Mouse (Mus musculus): ENCODE data around the gene Ppil1. TPM values are rescaled to one million over a fixed set of nuclear protein-coding genes. Genes with fewer than 3 reads are reported as not detected.
A peak's percentile ranks its signal among the peaks of the same experiment; 100 is the strongest.

Ppil1 gene
- polyA plus RNA-seq, 1 experiment from 2014 or later: 10.6 TPM

DNA sequence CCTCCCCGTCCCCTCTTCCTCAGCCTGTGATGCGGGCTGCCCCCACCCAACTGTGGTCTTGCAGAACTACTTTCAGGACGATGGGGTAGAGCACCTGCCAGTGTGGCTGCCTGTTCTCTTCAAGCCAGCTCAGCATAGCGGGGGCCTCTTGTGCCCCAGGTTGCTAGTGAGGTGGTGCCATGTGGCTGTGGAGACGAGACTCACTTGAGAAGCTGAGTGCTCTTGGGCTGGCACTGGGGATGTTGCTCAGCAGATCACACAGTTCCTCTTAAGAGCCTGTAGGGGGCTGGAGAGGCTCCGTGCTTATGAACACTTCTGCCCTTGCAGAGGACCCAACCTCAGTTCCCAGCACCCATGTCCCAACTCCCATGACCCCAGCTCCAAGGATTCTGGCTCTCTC lies 33.8 kb upstream of the Ppil1 start:
- Histone ChIP-seq H3K27ac (no peak overlapping the region), H3K36me3 (ENCODE audit: inconsistent target) (peaks cover 88% of the 10 kb centered on the region; the same call in 1 of the 2 replicates), H3K79me2 (ENCODE audit: inconsistent target) (no peaks in the 10 kb centered on the region), H3K4me3 (ENCODE audit: inconsistent target) (no peak overlapping the region)
- WGBS (ENCODE audit: missing documents): 93% methylated on average over 6 of the region's 6 CpGs

DNA sequence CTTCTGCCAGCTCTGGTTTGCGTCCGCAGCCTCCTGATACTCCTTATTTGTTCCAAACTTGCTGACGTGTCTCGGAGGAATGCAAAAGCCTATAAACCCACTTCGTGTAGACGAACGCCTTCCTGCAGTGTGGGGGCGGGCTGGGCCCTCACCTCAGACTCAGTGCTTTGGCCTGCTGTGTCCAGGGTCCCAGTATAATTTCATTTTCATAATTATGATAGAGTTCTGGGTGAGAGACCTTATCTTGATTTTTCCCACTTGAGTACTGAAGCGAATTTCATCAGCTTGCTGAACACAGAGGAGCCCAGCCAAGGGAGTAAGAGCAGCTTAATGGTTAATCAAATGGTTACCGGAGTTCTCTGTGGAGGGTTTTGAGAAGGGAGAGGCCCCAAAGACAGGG lies 33.3 kb upstream of the Ppil1 start:
- H3K36me3 ChIP-seq (ENCODE audit: inconsistent target): peaks cover 85% of the 10 kb centered on the region; the same call in 1 of the 2 replicates
- H3K4me3 ChIP-seq (ENCODE audit: inconsistent target): no peak overlapping the region
- no peak overlapping the region for H3K27ac ChIP-seq
- 94% methylated on average over 10 of the region's 10 CpGs for WGBS (ENCODE audit: missing documents)
- no peaks in the 10 kb centered on the region for H3K79me2 ChIP-seq (ENCODE audit: inconsistent target)

DNA sequence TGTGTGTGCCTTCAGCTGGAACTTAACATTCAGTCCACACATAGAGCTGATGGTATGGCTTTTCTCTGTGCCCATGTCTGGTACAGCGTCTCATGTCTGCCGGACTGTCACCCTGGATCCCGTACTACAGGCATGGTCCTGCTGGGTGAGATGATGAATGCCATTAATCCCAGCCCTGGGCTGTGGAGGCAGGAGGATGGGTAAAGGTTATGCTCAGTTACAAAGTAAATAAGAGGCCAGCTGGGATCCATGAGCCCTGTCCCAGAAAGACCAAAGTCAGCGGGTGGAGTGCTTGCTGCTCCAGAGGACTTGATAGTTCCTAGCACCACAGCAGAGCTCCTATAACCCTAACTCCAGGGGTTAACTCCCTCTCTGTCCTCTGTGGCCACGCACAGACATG lies 31.8 kb upstream of the Ppil1 start:
- WGBS (ENCODE audit: missing documents): 98% methylated on average over 5 of the region's 5 CpGs
- Histone ChIP-seq H3K4me3 (ENCODE audit: inconsistent target) (no peak overlapping the region), H3K79me2 (ENCODE audit: inconsistent target) (no peaks in the 10 kb centered on the region), H3K36me3 (ENCODE audit: inconsistent target) (peaks cover 70% of the 10 kb centered on the region; the same call in 1 of the 2 replicates), H3K27ac (no peak overlapping the region)

DNA sequence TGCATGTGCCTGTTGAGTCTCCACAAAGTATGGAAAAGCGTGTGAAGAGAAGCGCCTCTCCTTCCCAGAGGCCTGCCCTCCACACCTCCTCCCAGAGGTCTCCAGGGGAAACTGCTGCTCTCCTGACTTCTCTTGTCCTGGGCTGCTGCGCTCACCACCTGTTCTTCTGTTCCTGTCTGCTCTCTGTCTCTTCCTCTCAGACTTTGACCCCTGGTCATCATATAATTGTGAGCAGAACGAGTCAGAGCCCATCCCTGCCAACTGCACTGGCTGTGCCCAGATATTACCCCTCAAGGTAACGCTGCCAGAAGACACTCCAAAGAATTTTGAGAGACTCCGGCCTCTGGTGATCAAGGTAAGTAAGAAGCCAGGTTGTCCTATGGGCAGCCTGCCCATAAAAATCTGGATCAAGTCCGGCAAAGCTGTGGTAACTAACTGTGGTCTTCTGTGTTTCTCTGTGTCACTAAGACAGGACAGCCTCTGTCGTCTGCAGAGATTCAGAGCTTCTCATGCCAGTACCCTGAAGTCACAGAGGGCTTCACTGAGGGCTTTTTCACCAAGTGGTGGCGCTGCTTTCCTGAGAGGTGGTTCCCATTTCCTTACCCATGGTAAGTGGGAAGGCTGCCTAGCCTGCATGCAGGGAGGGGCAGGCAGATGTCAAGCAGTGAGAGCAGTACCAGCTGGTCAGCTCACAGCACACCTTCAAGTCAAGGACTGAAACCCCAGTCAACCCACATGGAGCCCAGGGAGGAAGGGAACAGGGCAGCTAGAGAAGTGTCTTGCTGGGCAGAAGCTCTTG lies 30.0 kb upstream of the Ppil1 start:
- 90% methylated on average over 9 of the region's 9 CpGs for WGBS (ENCODE audit: missing documents)
- Histone ChIP-seq H3K79me2 (ENCODE audit: inconsistent target) (no peaks in the 10 kb centered on the region), H3K27ac (no peak overlapping the region), H3K4me3 (ENCODE audit: inconsistent target) (no peak overlapping the region), H3K36me3 (ENCODE audit: inconsistent target) (peaks cover 53% of the 10 kb centered on the region; the same call in 1 of the 2 replicates)

DNA sequence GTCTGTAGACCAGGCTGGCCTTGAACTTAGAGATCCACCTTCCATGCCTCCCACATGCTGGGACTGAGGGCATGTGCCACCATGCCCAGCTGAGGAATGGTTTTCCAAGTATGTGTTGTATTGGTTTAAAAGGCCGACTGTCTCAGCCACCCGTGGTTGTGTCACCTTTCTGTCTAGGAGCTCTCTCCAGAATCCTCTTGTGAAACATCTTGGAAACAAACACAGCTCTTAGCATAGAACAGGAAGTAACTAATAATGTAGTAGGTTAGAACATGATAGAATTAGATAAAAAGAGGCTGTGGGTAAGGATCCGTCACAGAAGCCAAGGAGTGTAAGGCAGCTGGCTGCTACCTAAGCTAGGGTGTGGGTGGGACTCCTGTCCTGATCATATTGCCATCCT lies 29.0 kb upstream of the Ppil1 start:
- Histone ChIP-seq H3K36me3 (ENCODE audit: inconsistent target) (peaks cover 43% of the 10 kb centered on the region; the same call in 1 of the 2 replicates), H3K27ac (no peak overlapping the region), H3K4me3 (ENCODE audit: inconsistent target) (no peak overlapping the region), H3K79me2 (ENCODE audit: inconsistent target) (no peaks in the 10 kb centered on the region)
- WGBS (ENCODE audit: missing documents): 69% methylated on average over 3 of the region's 3 CpGs

DNA sequence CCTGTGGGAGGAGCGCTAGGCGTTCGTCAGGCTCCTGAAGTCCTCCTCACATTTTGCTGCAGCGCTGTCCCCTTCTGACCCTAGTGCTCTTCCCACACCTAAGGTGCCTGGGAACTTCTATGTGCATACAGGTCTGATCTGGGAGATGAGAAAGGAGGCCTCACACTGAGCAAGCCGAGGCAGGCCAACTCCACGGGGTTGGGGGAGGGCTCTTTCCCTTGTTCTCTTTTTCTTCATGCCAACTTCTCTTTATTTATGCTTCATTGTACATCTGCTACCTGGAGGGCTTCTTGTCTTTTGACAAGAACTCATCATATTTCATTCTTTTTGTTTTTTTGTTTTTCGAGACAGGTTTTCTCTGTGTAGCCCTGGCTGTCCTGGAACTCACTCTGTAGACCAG lies 27.8 kb upstream of the Ppil1 start:
- no peak overlapping the region for H3K4me3 ChIP-seq (ENCODE audit: inconsistent target)
- H3K79me2 ChIP-seq (ENCODE audit: inconsistent target): no peaks in the 10 kb centered on the region
- WGBS (ENCODE audit: missing documents): 74% methylated on average over 7 of the region's 7 CpGs
- no peak overlapping the region for H3K27ac ChIP-seq
- H3K36me3 ChIP-seq (ENCODE audit: inconsistent target): peaks cover 43% of the 10 kb centered on the region; the same call in 1 of the 2 replicates

DNA sequence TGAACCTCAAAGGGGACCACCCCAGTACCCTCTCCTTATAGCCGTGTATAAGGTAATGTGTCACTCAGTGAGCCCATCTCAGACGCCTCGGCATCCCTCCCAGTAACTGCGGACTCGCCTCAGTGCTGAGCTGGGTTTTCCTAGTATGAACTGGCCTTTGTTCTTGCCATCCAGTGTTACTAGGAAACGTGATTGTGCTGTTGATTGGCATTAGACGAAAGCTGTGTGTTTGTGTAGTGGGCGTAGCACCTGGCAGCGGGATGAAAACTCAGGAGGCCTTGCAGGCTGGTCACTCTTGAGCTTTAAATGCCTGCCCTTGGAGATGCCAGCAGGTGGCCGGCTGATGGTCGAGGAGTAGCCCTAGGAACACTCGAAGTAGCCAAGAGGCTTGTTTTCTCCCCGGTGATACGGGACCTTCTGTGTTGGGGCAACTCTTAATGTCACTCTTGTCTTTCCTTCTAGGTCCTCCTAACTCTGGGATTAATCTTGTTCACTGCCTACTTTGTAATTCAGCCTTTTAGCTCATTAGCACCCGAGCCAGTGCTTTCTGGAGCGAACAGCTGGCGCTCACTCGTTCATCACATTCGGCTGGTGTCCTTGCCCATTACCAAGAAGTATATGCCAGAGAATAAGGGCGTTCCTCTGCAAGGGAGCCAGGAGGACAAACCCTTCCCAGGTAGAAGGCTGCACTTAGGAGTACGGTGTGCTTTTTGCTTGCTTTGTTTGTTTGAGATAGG lies 18.4 kb upstream of the Ppil1 start:
- Histone ChIP-seq H3K4me3 (ENCODE audit: inconsistent target) (no peak overlapping the region), H3K36me3 (ENCODE audit: inconsistent target) (peaks cover 73% of the 10 kb centered on the region), H3K79me2 (ENCODE audit: inconsistent target) (no peaks in the 10 kb centered on the region; the same call in 1 of the 2 replicates), H3K27ac (no peak overlapping the region)
- 94% methylated on average over 21 of the region's 21 CpGs for WGBS (ENCODE audit: missing documents)

DNA sequence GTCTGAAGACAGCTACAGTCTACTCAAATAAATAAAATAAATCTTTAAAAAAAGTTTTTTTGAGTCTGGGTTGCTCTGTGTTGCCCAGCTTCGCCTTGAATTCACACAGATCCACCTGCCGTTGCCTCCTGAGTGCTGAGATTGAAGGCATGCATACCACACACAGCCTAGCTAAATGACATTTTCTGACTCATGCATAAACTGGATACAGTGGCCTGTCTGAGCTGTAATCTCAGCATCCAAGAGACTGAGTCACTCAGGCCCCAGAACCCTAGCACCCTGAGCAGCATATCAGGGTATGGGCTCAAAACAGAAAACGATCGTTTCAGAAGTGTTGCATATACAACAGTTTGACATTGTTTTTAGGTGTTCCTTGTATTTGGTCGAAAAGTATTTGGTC lies 17.6 kb upstream of the Ppil1 start:
- Histone ChIP-seq H3K4me3 (ENCODE audit: inconsistent target) (no peak overlapping the region), H3K36me3 (ENCODE audit: inconsistent target) (peaks cover 68% of the 10 kb centered on the region), H3K27ac (no peak overlapping the region), H3K79me2 (ENCODE audit: inconsistent target) (peaks cover 8% of the 10 kb centered on the region; the same call in 1 of the 2 replicates)
- WGBS (ENCODE audit: missing documents): 93% methylated on average over 5 of the region's 5 CpGs

DNA sequence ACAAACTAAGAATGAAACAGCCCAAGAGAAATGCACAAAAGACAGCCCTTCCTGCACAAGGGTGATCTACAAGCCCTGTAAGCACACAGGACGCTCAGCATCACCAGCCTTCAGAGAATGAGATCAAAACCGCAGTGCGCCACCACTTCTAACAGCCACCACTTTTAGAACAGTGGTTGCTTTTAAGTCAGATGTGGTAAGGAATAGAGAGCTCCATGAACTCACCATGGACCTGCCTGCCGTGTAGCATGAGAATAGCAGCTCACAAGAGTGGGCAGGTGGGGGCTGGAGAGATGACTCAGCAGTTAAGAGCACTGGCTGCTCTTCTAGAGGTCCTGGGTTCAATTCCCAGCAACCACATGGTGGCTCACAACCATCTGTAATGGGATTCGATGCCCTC lies 16.4 kb upstream of the Ppil1 start:
- Histone ChIP-seq H3K4me3 (ENCODE audit: inconsistent target) (no peak overlapping the region), H3K36me3 (ENCODE audit: inconsistent target) (peaks cover 64% of the 10 kb centered on the region), H3K27ac (no peak overlapping the region), H3K79me2 (ENCODE audit: inconsistent target) (peaks cover 19% of the 10 kb centered on the region; the same call in 1 of the 2 replicates)
- 100% methylated on average over 4 of the region's 5 CpGs for WGBS (ENCODE audit: missing documents)

DNA sequence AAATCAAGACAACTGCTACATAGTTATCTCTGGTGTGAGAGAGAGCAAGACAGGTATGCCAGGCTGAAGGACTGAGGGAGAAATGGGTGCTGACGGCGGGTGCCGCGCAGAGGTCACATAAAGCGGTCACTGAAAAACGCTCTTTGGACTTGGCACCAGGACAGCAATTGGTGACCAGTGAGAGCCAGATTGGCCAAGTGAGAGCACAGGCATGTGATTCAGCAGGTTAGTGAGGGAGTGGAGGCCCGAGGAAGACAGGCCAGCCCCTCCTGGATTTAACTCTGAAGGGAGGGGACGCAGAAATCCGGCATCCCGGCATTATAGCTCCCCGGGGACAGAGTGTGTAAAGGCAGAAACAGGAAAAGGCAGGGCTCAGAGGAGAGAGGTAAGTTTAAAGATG lies 9.9 kb upstream of the Ppil1 start:
- Histone ChIP-seq H3K79me2 (ENCODE audit: inconsistent target) (peaks cover 82% of the 10 kb centered on the region), H3K36me3 (ENCODE audit: inconsistent target) (peaks cover 12% of the 10 kb centered on the region; the same call in 1 of the 2 replicates), H3K4me3 (ENCODE audit: inconsistent target) (no peak overlapping the region), H3K27ac (no peak overlapping the region)
- 89% methylated on average over 11 of the region's 11 CpGs for WGBS (ENCODE audit: missing documents)

DNA sequence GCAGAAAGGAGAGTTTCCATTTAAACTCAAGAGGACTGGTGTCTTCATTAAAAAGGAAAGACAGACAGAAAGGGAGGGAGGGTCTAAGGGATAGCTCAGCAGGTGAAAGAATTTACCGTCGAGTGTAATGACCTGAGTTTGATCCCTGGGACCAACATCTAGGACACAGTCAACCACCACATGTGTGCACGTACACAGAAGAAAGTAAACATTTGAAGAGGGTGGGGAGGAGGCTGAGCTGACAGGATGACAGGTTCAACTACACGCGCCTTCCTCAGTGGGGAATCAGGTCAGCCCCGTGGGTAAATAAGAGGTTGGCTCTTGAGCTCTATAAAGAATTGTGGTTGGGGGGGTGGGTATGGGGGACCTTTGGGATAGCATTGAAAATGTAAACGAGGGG lies 9.2 kb upstream of the Ppil1 start:
- H3K36me3 ChIP-seq (ENCODE audit: inconsistent target): peaks cover 5% of the 10 kb centered on the region; the same call in 1 of the 2 replicates
- no peak overlapping the region for H3K4me3 ChIP-seq (ENCODE audit: inconsistent target)
- no peak overlapping the region for H3K27ac ChIP-seq
- peaks cover 82% of the 10 kb centered on the region for H3K79me2 ChIP-seq (ENCODE audit: inconsistent target)
- WGBS (ENCODE audit: missing documents): over 99% methylated on average over 6 of the region's 7 CpGs

DNA sequence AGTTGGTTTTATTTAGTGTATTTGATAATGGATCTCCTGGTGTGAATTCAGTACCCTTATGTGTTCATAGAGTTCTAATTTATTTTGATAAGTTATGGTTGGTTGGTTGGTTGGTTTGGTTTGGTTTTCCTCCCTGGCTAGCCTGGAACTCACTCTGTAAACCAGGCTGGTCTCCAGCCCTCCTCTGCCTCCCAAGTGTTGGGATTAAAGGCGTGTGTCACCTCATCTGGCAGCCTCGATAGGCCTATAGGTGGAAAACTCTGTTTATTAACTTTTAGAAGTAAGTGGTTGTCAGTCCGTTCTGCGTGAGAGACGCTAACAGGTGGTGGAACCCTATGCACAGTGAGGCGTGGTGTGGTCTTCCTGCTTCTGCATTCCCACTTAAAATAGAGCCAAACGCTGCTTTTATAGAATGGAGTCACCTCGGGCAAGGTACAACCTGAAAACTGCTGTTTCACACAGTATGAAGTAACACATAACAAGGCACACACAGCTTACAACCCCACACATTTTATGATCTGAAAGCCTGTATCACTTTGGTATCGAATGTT lies 6.2 kb upstream of the Ppil1 start:
- Histone ChIP-seq H3K79me2 (ENCODE audit: inconsistent target) (peaks cover 61% of the 10 kb centered on the region), H3K4me3 (ENCODE audit: inconsistent target) (no peak overlapping the region), H3K27ac (no peak overlapping the region), H3K36me3 (ENCODE audit: inconsistent target) (no peaks in the 10 kb centered on the region)
- WGBS (ENCODE audit: missing documents): 88% methylated on average over 9 of the region's 9 CpGs

DNA sequence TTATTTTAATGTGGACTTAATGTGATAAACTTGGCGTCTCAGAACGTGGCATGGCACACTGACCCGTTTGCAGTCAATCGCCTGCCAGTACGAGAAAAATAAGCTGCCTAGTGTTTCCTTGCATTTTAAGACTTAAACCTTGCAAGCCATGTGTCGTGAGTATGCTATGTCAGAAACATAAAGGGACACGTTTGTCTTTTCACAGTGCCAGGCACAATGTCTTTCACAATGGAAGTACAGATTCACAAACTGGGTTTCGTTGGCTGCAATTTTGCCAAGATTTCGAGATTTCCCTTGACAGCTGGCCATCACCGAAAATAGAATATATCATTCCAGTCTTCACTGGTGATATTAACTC lies 5.3 kb upstream of the Ppil1 start:
- Histone ChIP-seq H3K4me3 (ENCODE audit: inconsistent target) (peak overlapping the region; percentile 71), H3K36me3 (ENCODE audit: inconsistent target) (no peaks in the 10 kb centered on the region), H3K79me2 (ENCODE audit: inconsistent target) (peaks cover 52% of the 10 kb centered on the region), H3K27ac (peak overlapping the region; percentile 63)
- WGBS (ENCODE audit: missing documents): 9% methylated on average over 9 of the region's 10 CpGs

DNA sequence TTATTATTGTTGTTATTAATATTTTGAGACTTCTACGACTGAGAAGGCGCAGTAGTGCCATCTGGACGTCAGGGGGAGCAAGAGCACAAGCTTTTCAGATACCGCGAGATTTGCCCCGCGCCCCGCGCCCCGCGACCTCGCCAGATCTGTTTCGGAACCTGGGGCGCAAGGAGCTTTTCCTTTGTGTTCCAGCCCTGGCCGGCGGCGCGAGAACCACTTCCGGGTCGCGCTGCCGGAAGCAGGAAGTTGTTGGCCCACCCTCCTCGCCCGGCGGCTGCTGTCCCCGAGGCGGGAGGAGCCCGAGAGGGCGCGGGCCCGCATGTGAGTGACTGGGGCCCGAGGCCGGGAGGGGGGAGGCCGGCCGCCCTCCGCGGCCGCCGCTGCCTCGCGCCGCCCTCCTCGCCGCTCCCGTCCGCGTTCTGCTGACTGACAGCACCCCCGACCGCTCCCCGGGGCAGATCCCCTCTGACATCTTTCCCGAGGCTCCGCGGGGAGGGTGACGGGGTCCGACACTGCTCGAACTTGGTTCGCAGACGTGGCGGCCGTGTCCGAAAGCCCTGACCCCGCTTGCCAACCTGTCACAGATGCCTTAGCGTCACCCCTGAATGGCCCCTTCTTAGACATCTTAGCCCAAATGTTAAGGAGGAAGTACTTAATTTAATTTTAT lies 4.8 kb upstream of the Ppil1 start, which contains the start of gene BC004004:
Gene BC004004 (plus strand): TSS at position 107 of the 667 bp plus-strand sequence.
- under 1% methylated on average over 62 of the region's 63 CpGs for WGBS (ENCODE audit: missing documents)
- peak within 1 kb of the TSS; percentile 71 for H3K4me3 ChIP-seq (ENCODE audit: inconsistent target)
- H3K79me2 ChIP-seq (ENCODE audit: inconsistent target): peaks cover 47% of the 10 kb centered on the region
- no peaks in the 10 kb centered on the region for H3K36me3 ChIP-seq (ENCODE audit: inconsistent target)
- peak within 1 kb of the TSS; percentile 63 for H3K27ac ChIP-seq

Measured in macrophage (primary cell).